15 mouse cellular contexts compared by ENCODE assay signal in the genomic region with DNA sequence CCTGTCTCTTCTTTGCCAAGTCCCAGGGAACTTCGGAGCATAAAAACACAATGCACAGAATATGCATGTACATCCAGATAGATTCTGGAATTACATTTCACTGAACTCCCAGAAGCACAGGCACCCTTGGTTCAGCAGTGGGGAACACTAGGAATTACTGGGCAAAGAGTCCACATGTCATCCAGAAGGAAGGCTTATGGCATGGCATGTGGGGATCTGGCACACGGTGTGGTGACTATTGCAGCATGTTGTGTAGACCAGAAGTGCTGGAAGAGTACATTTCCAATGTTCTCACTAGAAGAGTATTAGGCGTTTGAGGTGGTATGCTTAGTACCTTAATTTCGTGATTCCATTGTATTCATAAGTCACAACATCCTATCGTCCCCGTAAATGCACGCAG.
DNase-seq lines count a peak whose midpoint lies in the region; TF ChIP-seq lines count a peak whose summit lies in the region.
"Had no signal": no experiment of that assay in that cellular context is flagged by ENCODE, and none has a peak within 500 bp of the region (broad histone marks: within the 10 kb centered on the region; RNA-seq: fewer than 3 reads in every experiment).

No protein-coding gene starts in this region.

- TF ChIP-seq CTCF in layer of hippocampus, adult 2 months (conservative IDR thresholded peaks at IDR 0.05) = no peak

- peak in 1 of 2 experiments; percentile 62 for DNase-seq in layer of hippocampus, adult 2 months (ENCODE audit: low spot score in 2 of 2)
- DNase-seq in layer of hippocampus, adult 9-10 months (ENCODE audit: low spot score) = no peak
- peak; percentile 61 for DNase-seq in layer of hippocampus, adult 9-11 months
- peak; percentile 38 to 45 for DNase-seq in layer of hippocampus, postnatal 36 days
- no peak for DNase-seq in adrenal gland, adult (ENCODE audit: inconsistent age in 2 of 2, low spot score in 1 of 2)
- DNase-seq in adrenal gland, postnatal 36 days = no peak
- DNase-seq: adrenal gland, adult 8-10 months; adrenal gland, postnatal 14 days; cerebellum, adult 11-12 months; cerebellum, adult 9-10 months; forebrain, postnatal 0 days had no signal

- H3K27ac ChIP-seq in layer of hippocampus, adult 2 months = 0 out of 2 replicates have a peak overlapping the region, but pooled peaks have one; percentile 46
- H3K27ac ChIP-seq: embryonic facial prominence, embryonic 10.5 days; embryonic facial prominence, embryonic 12.5 days; forebrain, embryonic 13.5 days; forebrain, embryonic 15.5 days had no signal

- H3K4me3 ChIP-seq in layer of hippocampus, adult 2 months = no peak overlapping the region
- H3K4me3 ChIP-seq: embryonic facial prominence, embryonic 10.5 days; embryonic facial prominence, embryonic 12.5 days; forebrain, embryonic 13.5 days; forebrain, embryonic 15.5 days had no signal

Comparison
In these comparisons a context has a peak if more than half of its experiments do, and no peak if none do; other contexts are left out.
1. DNase-seq: peak in layer of hippocampus, adult 9-11 months (single experiment) and layer of hippocampus, postnatal 36 days (2 of 2); none in layer of hippocampus, adult 9-10 months (single experiment), adrenal gland, adult (0 of 2) and adrenal gland, postnatal 36 days (0 of 2).